26 mouse cellular contexts compared by ENCODE assay signal in genomic region chr3:24796739-24797138, GRCm38 (mm10).
DNase-seq lines count a peak whose midpoint lies in the region; ATAC-seq and TF ChIP-seq lines count a peak whose summit lies in the region.
"Had no signal": no experiment of that assay in that cellular context is flagged by ENCODE, and none has a peak within 500 bp of the region (broad histone marks: within the 10 kb centered on the region; RNA-seq: fewer than 3 reads in every experiment).

No protein-coding gene starts in this region.

- POLR2A ChIA-PET in Patski (lab: Charles Lee): no interaction called here

- no peak overlapping the region for H3K9ac ChIP-seq in lung, embryonic 14.5 days
- no peak overlapping the region for H3K9ac ChIP-seq in lung, postnatal 0 days (replicated peaks; ENCODE audit: low read depth)
- H3K9ac ChIP-seq: embryonic facial prominence, embryonic 13.5 days; embryonic facial prominence, embryonic 15.5 days; forebrain, embryonic 12.5 days had no signal

- no peaks in the 10 kb centered on the region for H3K36me3 ChIP-seq in lung, embryonic 14.5 days (ENCODE audit: insufficient read depth)
- no peaks in the 10 kb centered on the region for H3K36me3 ChIP-seq in lung, postnatal 0 days (ENCODE audit: insufficient read depth, low read length)
- H3K36me3 ChIP-seq: embryonic facial prominence, embryonic 13.5 days; embryonic facial prominence, embryonic 15.5 days; forebrain, embryonic 10.5 days; forebrain, embryonic 12.5 days; G1E had no signal

- no peaks in the 10 kb centered on the region for H3K9me3 ChIP-seq in lung, embryonic 14.5 days (ENCODE audit: low read depth, low read length)
- H3K9me3 ChIP-seq in lung, postnatal 0 days (ENCODE audit: low read length): no peaks in the 10 kb centered on the region
- H3K9me3 ChIP-seq: embryonic facial prominence, embryonic 13.5 days; embryonic facial prominence, embryonic 15.5 days; forebrain, embryonic 10.5 days; forebrain, embryonic 12.5 days; G1E had no signal

- no peaks in the 10 kb centered on the region for H3K27me3 ChIP-seq in lung, embryonic 14.5 days (ENCODE audit: insufficient read depth, low read length)
- no peaks in the 10 kb centered on the region for H3K27me3 ChIP-seq in lung, postnatal 0 days (replicated peaks; ENCODE audit: insufficient read depth, low read length)
- no peaks in the 10 kb centered on the region for H3K27me3 ChIP-seq in Patski
- H3K27me3 ChIP-seq: CH12.LX; embryonic facial prominence, embryonic 13.5 days; embryonic facial prominence, embryonic 15.5 days; forebrain, embryonic 12.5 days had no signal

- DNase-seq in adrenal gland, postnatal 10 days: peak; percentile 5
- no peak for DNase-seq in adrenal gland, adult 18-20 months (ENCODE audit: low spot score in 2 of 2)
- peak; percentile 35 for DNase-seq in lung, embryonic 14.5 days
- DNase-seq in lung, postnatal 25 days (ENCODE audit: low spot score): no peak
- peak; percentile 75 for DNase-seq in lung, postnatal 0 days (ENCODE audit: low spot score)
- no peak for DNase-seq in lung, postnatal 36 days
- no peak for DNase-seq in Patski (ENCODE audit: low read depth, low spot score)
- DNase-seq: adrenal gland, adult 8-10 months; B cell, adult 2 months; cerebellum, adult 11 months; cerebellum, adult 18-20 months; cerebellum, adult 8-10 months; cerebellum, adult 9-11 months; cerebellum, postnatal 14 days; cerebellum, postnatal 36 days; embryo, embryonic 11 days had no signal

- 28% methylated on average over 2 of the region's 2 CpGs for WGBS in lung, embryonic 14.5 days
- WGBS in lung, postnatal 0 days: 22% methylated on average over 2 of the region's 2 CpGs

- peak; percentile 26; the same call in 1 of the 2 replicates for TF ChIP-seq EP300 in lung, postnatal 0 days (IDR thresholded peaks at IDR 0.05)

- H3K4me1 ChIP-seq in lung, embryonic 14.5 days (ENCODE audit: insufficient read depth): no peaks in the 10 kb centered on the region
- no peaks in the 10 kb centered on the region for H3K4me1 ChIP-seq in lung, postnatal 0 days (ENCODE audit: insufficient read depth, low read depth, low read length)
- H3K4me1 ChIP-seq: embryonic facial prominence, embryonic 13.5 days; embryonic facial prominence, embryonic 15.5 days; forebrain, embryonic 10.5 days; forebrain, embryonic 12.5 days had no signal

- H3K4me2 ChIP-seq in lung, embryonic 14.5 days: no peak overlapping the region
- H3K4me2 ChIP-seq in lung, postnatal 0 days (replicated peaks; ENCODE audit: low read depth, low read length): no peak overlapping the region
- H3K4me2 ChIP-seq: embryonic facial prominence, embryonic 13.5 days; embryonic facial prominence, embryonic 15.5 days; forebrain, embryonic 12.5 days had no signal

- H3K4me3 ChIP-seq in lung, embryonic 14.5 days (ENCODE audit: low read depth, low read length): no peak overlapping the region
- no peak overlapping the region for H3K4me3 ChIP-seq in lung, postnatal 0 days (ENCODE audit: low read depth, low read length)
- H3K4me3 ChIP-seq: embryonic facial prominence, embryonic 13.5 days; embryonic facial prominence, embryonic 15.5 days; erythroblast, embryonic 14.5 days; forebrain, embryonic 10.5 days; forebrain, embryonic 12.5 days had no signal

- ATAC-seq in lung, embryonic 14.5 days (ENCODE audit: insufficient read depth): peak; percentile 47; the same call in 1 of the 2 replicates
- peak; percentile 65 for ATAC-seq in lung, postnatal 0 days
- ATAC-seq in Patski: peak; percentile 97
- ATAC-seq: CD4-positive, CD25-positive, alpha-beta regulatory T cell, adult 4 months; forebrain, embryonic 14.5 days; forebrain, embryonic 16.5 days had no signal

- in situ Hi-C loops in Patski (cut with MboI; ENCODE audit: low pct_unique_long_range_greater_than_20kb): no loop called here

- CTCF ChIA-PET in Patski (lab: Charles Lee): interaction anchor here (1.4 kb wide), 1 partner anchor 21 kb away, joined by 3 read pairs; no protein-coding TSS in a partner anchor

- H3K27ac ChIP-seq in lung, embryonic 14.5 days (ENCODE audit: low read depth): no peak overlapping the region
- H3K27ac ChIP-seq in lung, postnatal 0 days (ENCODE audit: low read length): no peak overlapping the region
- H3K27ac ChIP-seq: embryonic facial prominence, embryonic 13.5 days; embryonic facial prominence, embryonic 15.5 days; forebrain, embryonic 10.5 days; forebrain, embryonic 12.5 days had no signal

- TF ChIP-seq CTCF in lung, embryonic 14.5 days (IDR thresholded peaks at IDR 0.05; ENCODE audit: low read depth): no peak
- TF ChIP-seq CTCF in lung, postnatal 0 days (IDR thresholded peaks at IDR 0.05): no peak
- TF ChIP-seq CTCF in Patski (IDR thresholded peaks at IDR 0.05): no peak

Comparison
In these comparisons a context has a peak if more than half of its experiments do, and no peak if none do; other contexts are left out.
1. DNase-seq: peak in adrenal gland, postnatal 10 days (single experiment), lung, embryonic 14.5 days (single experiment) and lung, postnatal 0 days (single experiment); none in adrenal gland, adult 18-20 months (0 of 2), lung, postnatal 25 days (single experiment), lung, postnatal 36 days (single experiment) and Patski (single experiment).
2. ATAC-seq: peak in every context shown above with its lines; median percentile 97 in Patski; 65 in lung, postnatal 0 days; 47 in lung, embryonic 14.5 days.